Mouse (Mus musculus): ENCODE measurements around the gene Exosc6.
A peak's percentile ranks its signal among the peaks of the same experiment; 100 is the strongest.
"Not testable (repeated sequence)": the region's sequence is repeated elsewhere in the genome, so short reads cannot be mapped to it uniquely, and the experiment has no call there.

Exosc6 gene

GRCm38 (mm10) chr8:111061688-111062071 is 5.5 kb downstream of the Exosc6 start:
- no peak for DNase-seq (ENCODE audit: low spot score in 2 of 2)

- DNase-seq (ENCODE audit: low spot score in 2 of 2), result peak; percentile 85 to 87
These were observed 6.1 kb downstream of the Exosc6 start for GRCm38 (mm10) chr8:111062072-111062757.

GRCm38 (mm10) chr8:111062893-111063292 is 6.8 kb downstream of the Exosc6 start:
- DNase-seq (ENCODE audit: low spot score in 2 of 2), result no peak

GRCm38 (mm10) chr8:111066308-111066707 is 10.2 kb downstream of the Exosc6 start:
- no peak for DNase-seq (ENCODE audit: low spot score in 2 of 2)

- no peak for DNase-seq (ENCODE audit: low spot score in 2 of 2)
These were observed 11.3 kb downstream of the Exosc6 start for GRCm38 (mm10) chr8:111067439-111067838.

- DNase-seq (ENCODE audit: low spot score in 2 of 2), result not testable (repeated sequence)
These were observed 12.5 kb downstream of the Exosc6 start for GRCm38 (mm10) chr8:111068660-111069059.

- DNase-seq (ENCODE audit: low spot score in 2 of 2), result no peak
These were observed 19.8 kb downstream of the Exosc6 start for GRCm38 (mm10) chr8:111075926-111076325.

- no peak for DNase-seq (ENCODE audit: low spot score in 2 of 2)
These were observed 23.3 kb downstream of the Exosc6 start for GRCm38 (mm10) chr8:111079461-111079860.

GRCm38 (mm10) chr8:111079861-111080271 is 23.7 kb downstream of the Exosc6 start:
- no peak for DNase-seq (ENCODE audit: low spot score in 2 of 2)

GRCm38 (mm10) chr8:111081580-111082258 is 25.6 kb downstream of the Exosc6 start:
- DNase-seq (ENCODE audit: low spot score in 2 of 2), result no peak

- DNase-seq (ENCODE audit: low spot score in 2 of 2), result not testable (repeated sequence)
These were observed 27.8 kb downstream of the Exosc6 start for GRCm38 (mm10) chr8:111083936-111084335.

GRCm38 (mm10) chr8:111090126-111090525 is 34.0 kb downstream of the Exosc6 start:
- DNase-seq (ENCODE audit: low spot score in 2 of 2), result peak; percentile 75 to 90

GRCm38 (mm10) chr8:111091706-111092105 is 35.6 kb downstream of the Exosc6 start:
- DNase-seq (ENCODE audit: low spot score in 2 of 2), result no peak

GRCm38 (mm10) chr8:111092326-111092725 is 36.2 kb downstream of the Exosc6 start, which contains the start of gene Clec18a:
TSS of gene Clec18a (minus strand) at chr8:111092426.
- not testable (repeated sequence) for DNase-seq (ENCODE audit: low spot score in 2 of 2)

GRCm38 (mm10) chr8:111093865-111094718 is 38.0 kb downstream of the Exosc6 start, which contains the start of gene Pdpr:
TSS of gene Pdpr (plus strand) at chr8:111094630.
- peak; percentile 86 to 95 for DNase-seq (ENCODE audit: low spot score in 2 of 2)

- DNase-seq (ENCODE audit: low spot score in 2 of 2), result peak; percentile 50 to 79
These were observed 38.7 kb downstream of the Exosc6 start for GRCm38 (mm10) chr8:111094719-111095302.

All from spleen, postnatal 10 days (tissue).